Mouse (Mus musculus): ENCODE measurements around the gene Smox.

DNA sequence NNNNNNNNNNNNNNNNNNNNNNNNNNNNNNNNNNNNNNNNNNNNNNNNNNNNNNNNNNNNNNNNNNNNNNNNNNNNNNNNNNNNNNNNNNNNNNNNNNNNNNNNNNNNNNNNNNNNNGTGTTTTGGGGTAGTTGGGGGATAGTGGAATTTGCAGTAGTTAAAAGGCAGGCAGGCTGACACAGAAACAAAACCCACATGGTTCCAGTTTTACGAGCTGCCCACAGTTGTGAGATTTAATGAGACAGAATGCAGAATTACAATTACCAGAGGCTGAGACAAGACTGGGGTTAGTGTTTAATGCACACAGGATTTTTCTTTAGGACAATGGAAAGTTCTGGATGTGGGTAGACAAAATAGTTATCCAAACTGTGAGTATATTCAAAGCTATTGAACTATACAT is 9.6 kb upstream of the Smox start:
- TF ChIP-seq CTCF (IDR thresholded peaks at IDR 0.05; ENCODE audit: control insufficient read depth, insufficient read depth, low read length) (no peak), POLR2A (IDR thresholded peaks at IDR 0.05; ENCODE audit: borderline replicate concordance, control insufficient read depth, low read depth, low read length) (no peak)

All from bone marrow, adult 2 months (tissue).